Mouse (Mus musculus): ENCODE measurements around the gene Rps6ka5. TPM values are rescaled to one million over a fixed set of nuclear protein-coding genes. Genes with fewer than 3 reads are reported as not detected.

Gene Rps6ka5
- polyA plus RNA-seq, 1 experiment from 2014 or later = 2.6 TPM

- H3K27me3 ChIP-seq (ENCODE audit: insufficient read depth, poor library complexity, severe bottlenecking) = no peaks in the 10 kb centered on the region
- peak overlapping the region; percentile 86 for H3K27ac ChIP-seq
- 42% methylated on average over 3 of the region's 3 CpGs for WGBS
- no peak for DNase-seq (ENCODE audit: low spot score)
- no peak overlapping the region for H3K4me3 ChIP-seq
- no peaks in the 10 kb centered on the region for H3K9me3 ChIP-seq
- H3K4me1 ChIP-seq (replicated peaks) = peaks cover 44% of the 10 kb centered on the region
- H3K36me3 ChIP-seq = no peaks in the 10 kb centered on the region
These were observed 198.5 kb downstream of the Rps6ka5 start for GRCm38 (mm10) chr12:100528246-100528645.

GRCm38 (mm10) chr12:100527753-100528152 lies 199.0 kb downstream of the Rps6ka5 start:
- Histone ChIP-seq H3K4me1 (replicated peaks) (peaks cover 44% of the 10 kb centered on the region), H3K27me3 (ENCODE audit: insufficient read depth, poor library complexity, severe bottlenecking) (no peaks in the 10 kb centered on the region), H3K4me3 (peak overlapping the region; percentile 38), H3K27ac (peak overlapping the region; percentile 86; the same call in 1 of the 2 replicates), H3K36me3 (no peaks in the 10 kb centered on the region), H3K9me3 (no peaks in the 10 kb centered on the region)
- WGBS = 10% methylated on average over 9 of the region's 9 CpGs
- DNase-seq (ENCODE audit: low spot score) = peak; percentile 79

GRCm38 (mm10) chr12:100527241-100527640 lies 199.5 kb downstream of the Rps6ka5 start:
- no peaks in the 10 kb centered on the region for H3K9me3 ChIP-seq
- H3K4me1 ChIP-seq (replicated peaks) = peaks cover 44% of the 10 kb centered on the region
- no peaks in the 10 kb centered on the region for H3K36me3 ChIP-seq
- 76% methylated on average over 9 of the region's 9 CpGs for WGBS
- peak overlapping the region; percentile 60; the same call in 1 of the 2 replicates for H3K27ac ChIP-seq
- H3K27me3 ChIP-seq (ENCODE audit: insufficient read depth, poor library complexity, severe bottlenecking) = no peaks in the 10 kb centered on the region
- DNase-seq (ENCODE audit: low spot score) = no peak
- H3K4me3 ChIP-seq = peak overlapping the region; percentile 38

- DNase-seq (ENCODE audit: low spot score) = no peak
- H3K9me3 ChIP-seq = no peaks in the 10 kb centered on the region
- H3K36me3 ChIP-seq = no peaks in the 10 kb centered on the region
- 51% methylated on average over 1 of the region's 1 CpGs for WGBS
- no peak overlapping the region for H3K27ac ChIP-seq
- H3K4me1 ChIP-seq (replicated peaks) = peaks cover 45% of the 10 kb centered on the region
- H3K27me3 ChIP-seq (ENCODE audit: insufficient read depth, poor library complexity, severe bottlenecking) = peaks cover 11% of the 10 kb centered on the region
- no peak overlapping the region for H3K4me3 ChIP-seq
These were observed 200.8 kb downstream of the Rps6ka5 start for GRCm38 (mm10) chr12:100525939-100526338.

- Histone ChIP-seq H3K36me3 (peaks cover 21% of the 10 kb centered on the region), H3K27me3 (ENCODE audit: insufficient read depth, poor library complexity, severe bottlenecking) (peaks cover 13% of the 10 kb centered on the region), H3K27ac (peak within 1 kb of the TSS; percentile 96), H3K9me3 (no peaks in the 10 kb centered on the region), H3K4me3 (peak within 1 kb of the TSS; percentile 82), H3K4me1 (replicated peaks) (peaks cover 24% of the 10 kb centered on the region)
- 6% methylated on average over 42 of the region's 42 CpGs for WGBS
- peak; percentile 63 for DNase-seq (ENCODE audit: low spot score)
These were observed 206.0 kb downstream of the Rps6ka5 start, which contains the start of gene Ttc7b for GRCm38 (mm10) chr12:100520794-100521186. Gene Ttc7b (minus strand): TSS chr12:100520826.

GRCm38 (mm10) chr12:100520077-100520793 lies 206.5 kb downstream of the Rps6ka5 start:
- Histone ChIP-seq H3K27me3 (ENCODE audit: insufficient read depth, poor library complexity, severe bottlenecking) (peaks cover 13% of the 10 kb centered on the region), H3K27ac (peak overlapping the region; percentile 96), H3K9me3 (no peaks in the 10 kb centered on the region), H3K4me3 (peak overlapping the region; percentile 82), H3K36me3 (peaks cover 23% of the 10 kb centered on the region), H3K4me1 (replicated peaks) (peaks cover 24% of the 10 kb centered on the region)
- peak; percentile 70 for DNase-seq (ENCODE audit: low spot score)
- WGBS = under 1% methylated on average over 76 of the region's 76 CpGs

- H3K4me3 ChIP-seq = peak overlapping the region; percentile 82
- H3K4me1 ChIP-seq (replicated peaks) = peaks cover 24% of the 10 kb centered on the region
- no peaks in the 10 kb centered on the region for H3K9me3 ChIP-seq
- DNase-seq (ENCODE audit: low spot score) = peak; percentile 31
- H3K27me3 ChIP-seq (ENCODE audit: insufficient read depth, poor library complexity, severe bottlenecking) = peaks cover 13% of the 10 kb centered on the region
- H3K27ac ChIP-seq = peak overlapping the region; percentile 96
- WGBS = 58% methylated on average over 7 of the region's 7 CpGs
- H3K36me3 ChIP-seq = peaks cover 23% of the 10 kb centered on the region
These were observed 207.1 kb downstream of the Rps6ka5 start for GRCm38 (mm10) chr12:100519684-100520076.

- Histone ChIP-seq H3K27ac (no peak overlapping the region), H3K4me1 (replicated peaks) (peaks cover 24% of the 10 kb centered on the region), H3K4me3 (no peak overlapping the region), H3K27me3 (ENCODE audit: insufficient read depth, poor library complexity, severe bottlenecking) (peaks cover 13% of the 10 kb centered on the region), H3K9me3 (no peaks in the 10 kb centered on the region), H3K36me3 (peaks cover 31% of the 10 kb centered on the region)
- 91% methylated on average over 9 of the region's 9 CpGs for WGBS
- DNase-seq (ENCODE audit: low spot score) = no peak
These were observed 209.4 kb downstream of the Rps6ka5 start for GRCm38 (mm10) chr12:100517371-100517770.

GRCm38 (mm10) chr12:100516161-100516838 lies 210.5 kb downstream of the Rps6ka5 start:
- peaks cover 5% of the 10 kb centered on the region; the same call in 1 of the 2 replicates for H3K27me3 ChIP-seq (ENCODE audit: insufficient read depth, poor library complexity, severe bottlenecking)
- 93% methylated on average over 1 of the region's 1 CpGs for WGBS
- H3K4me1 ChIP-seq (replicated peaks) = peaks cover 24% of the 10 kb centered on the region
- H3K36me3 ChIP-seq = peaks cover 42% of the 10 kb centered on the region
- H3K4me3 ChIP-seq = no peak overlapping the region
- H3K27ac ChIP-seq = no peak overlapping the region
- no peaks in the 10 kb centered on the region for H3K9me3 ChIP-seq
- DNase-seq (ENCODE audit: low spot score) = no peak

GRCm38 (mm10) chr12:100515493-100515892 lies 211.3 kb downstream of the Rps6ka5 start:
- H3K27ac ChIP-seq = no peak overlapping the region
- H3K4me1 ChIP-seq (replicated peaks) = peaks cover 18% of the 10 kb centered on the region
- H3K27me3 ChIP-seq (ENCODE audit: insufficient read depth, poor library complexity, severe bottlenecking) = no peaks in the 10 kb centered on the region
- peaks cover 50% of the 10 kb centered on the region for H3K36me3 ChIP-seq
- 90% methylated on average over 4 of the region's 4 CpGs for WGBS
- no peak for DNase-seq (ENCODE audit: low spot score)
- no peak overlapping the region for H3K4me3 ChIP-seq
- no peaks in the 10 kb centered on the region for H3K9me3 ChIP-seq

- Histone ChIP-seq H3K4me1 (replicated peaks) (peaks cover 11% of the 10 kb centered on the region), H3K4me3 (no peak overlapping the region), H3K27me3 (ENCODE audit: insufficient read depth, poor library complexity, severe bottlenecking) (no peaks in the 10 kb centered on the region), H3K9me3 (no peaks in the 10 kb centered on the region), H3K27ac (no peak overlapping the region), H3K36me3 (peaks cover 53% of the 10 kb centered on the region)
- DNase-seq (ENCODE audit: low spot score) = no peak
- WGBS = 85% methylated on average over 1 of the region's 1 CpGs
These were observed 212.2 kb downstream of the Rps6ka5 start for GRCm38 (mm10) chr12:100514611-100515010.

- WGBS = 93% methylated on average over 5 of the region's 5 CpGs
- H3K36me3 ChIP-seq = peaks cover 53% of the 10 kb centered on the region
These were observed 213.7 kb downstream of the Rps6ka5 start for GRCm38 (mm10) chr12:100513131-100513530.

GRCm38 (mm10) chr12:100512641-100513040 lies 214.1 kb downstream of the Rps6ka5 start:
- H3K4me1 ChIP-seq (replicated peaks) = no peaks in the 10 kb centered on the region
- H3K9me3 ChIP-seq = no peaks in the 10 kb centered on the region
- 87% methylated on average over 9 of the region's 9 CpGs for WGBS
- H3K27me3 ChIP-seq (ENCODE audit: insufficient read depth, poor library complexity, severe bottlenecking) = no peaks in the 10 kb centered on the region
- no peak for DNase-seq (ENCODE audit: low spot score)
- no peak overlapping the region for H3K27ac ChIP-seq
- H3K4me3 ChIP-seq = no peak overlapping the region
- peaks cover 51% of the 10 kb centered on the region for H3K36me3 ChIP-seq

More at GRCm38 (mm10) chr12:100513131-100513530, 213.7 kb downstream of the Rps6ka5 start:
- Histone ChIP-seq H3K4me1 (replicated peaks) (no peaks in the 10 kb centered on the region), H3K27me3 (ENCODE audit: insufficient read depth, poor library complexity, severe bottlenecking) (no peaks in the 10 kb centered on the region), H3K4me3 (no peak overlapping the region), H3K27ac (no peak overlapping the region), H3K9me3 (no peaks in the 10 kb centered on the region)
- DNase-seq (ENCODE audit: low spot score) = no peak

Measured in hindbrain, embryonic 10.5 days (tissue).